Mouse (Mus musculus) MEL (cell line): ENCODE data around the gene Pnkp.

ENCODE experiments used
- CTCF ChIP-seq, 3 experiments: IDR thresholded peaks in 2 of 3; conservative IDR thresholded peaks in 1 of 3; 2 replicates each; pipeline ENCODE4 v1.5.1; 2011 to 2012; ENCODE audit warnings: low read length in 3 of 3, low read depth in 2 of 3, mild to moderate bottlenecking in 2 of 3, improper control_type of control experiment in 1 of 3, inconsistent platforms in 1 of 3, mixed read lengths in 1 of 3, moderate library complexity in 1 of 3; ENCODE audit not compliant: control insufficient read depth in 1 of 3, insufficient read depth in 1 of 3, poor library complexity in 1 of 3, severe bottlenecking in 1 of 3
- HCFC1 ChIP-seq: IDR thresholded peaks from 2 replicates; pipeline ENCODE4 v1.6.1; 2012; ENCODE audit warnings: low read depth, mild to moderate bottlenecking, inconsistent platforms, low read length, improper control_type of control experiment, moderate library complexity
- JUND ChIP-seq: IDR thresholded peaks from 2 replicates; pipeline ENCODE4 v1.6.1; 2011; ENCODE audit warnings: low read depth, mild to moderate bottlenecking, improper control_type of control experiment, low read length
- KAT2A ChIP-seq: conservative IDR thresholded peaks from 2 replicates; pipeline ENCODE4 v1.6.1; 2012; ENCODE audit warnings: low read depth, low read length, improper control_type of control experiment, inconsistent platforms
- MAFK ChIP-seq: IDR thresholded peaks from 2 replicates; pipeline ENCODE4 v1.6.1; 2011; ENCODE audit warnings: low read depth, mild to moderate bottlenecking, low read length, improper control_type of control experiment, borderline replicate concordance
- MYB ChIP-seq: IDR thresholded peaks from 2 replicates; pipeline ENCODE4 v1.6.1; 2011; ENCODE audit warnings: mild to moderate bottlenecking, low read depth, low read length, improper control_type of control experiment
- POLR2A ChIP-seq, 2 experiments: IDR thresholded peaks; 2 replicates each; pipeline ENCODE4 v1.6.1; 2011 to 2012; ENCODE audit warnings: low read length in 2 of 2, mild to moderate bottlenecking in 2 of 2, control low read depth in 1 of 2, improper control_type of control experiment in 1 of 2, low read depth in 1 of 2, moderate library complexity in 1 of 2; ENCODE audit not compliant: control insufficient read depth in 1 of 2, insufficient read depth in 1 of 2, poor library complexity in 1 of 2
- SMC3 ChIP-seq: IDR thresholded peaks from 2 replicates; pipeline ENCODE4 v1.6.1; 2011; ENCODE audit warnings: low read depth, low read length, improper control_type of control experiment
- ZC3H11A ChIP-seq: IDR thresholded peaks from 2 replicates; pipeline ENCODE4 v1.6.1; 2012; ENCODE audit warnings: low read depth, mild to moderate bottlenecking, inconsistent platforms, low read length, improper control_type of control experiment

GRCm38 (mm10) chr7:44849416-44850111 is 7.4 kb upstream of the Pnkp start:
- TF ChIP-seq CTCF (IDR thresholded peaks at IDR 0.05 in 2 of 3, conservative IDR thresholded peaks at IDR 0.05 in 1 of 3; ENCODE audit: control insufficient read depth in 1 of 3, insufficient read depth in 1 of 3, low read depth in 2 of 3, low read length in 3 of 3, poor library complexity in 1 of 3, severe bottlenecking in 1 of 3) (no peak), POLR2A (IDR thresholded peaks at IDR 0.05; ENCODE audit: control insufficient read depth in 1 of 2, insufficient read depth in 1 of 2, low read depth in 1 of 2, low read length in 2 of 2, poor library complexity in 1 of 2) (peak; percentile 45 to 56), MAFK (no peak), JUND (no peak), MYB (no peak; the same call in 1 of the 2 replicates), KAT2A (peak; percentile 78), ZC3H11A (no peak), SMC3 (no peak), HCFC1 (peak; percentile 88)
